Mouse (Mus musculus): ENCODE data around the gene Dhrs3.

Gene Dhrs3

GRCm38 (mm10) chr4:144972948-144973720 is 80.5 kb downstream of the Dhrs3 start:
- no peak for DNase-seq (ENCODE audit: extremely low read depth, low read depth)

- no peak for DNase-seq (ENCODE audit: extremely low read depth, low read depth)
Measured at GRCm38 (mm10) chr4:144974458-144974857, 81.8 kb downstream of the Dhrs3 start.

GRCm38 (mm10) chr4:144975505-144975904 is 82.9 kb downstream of the Dhrs3 start:
- no peak for DNase-seq (ENCODE audit: extremely low read depth, low read depth)

- DNase-seq (ENCODE audit: extremely low read depth, low read depth) = no peak
Measured at GRCm38 (mm10) chr4:144977057-144977456, 84.4 kb downstream of the Dhrs3 start.
